Mouse (Mus musculus) kidney, embryonic 16.5 days (tissue): ENCODE measurements at regions not wholly inside any gene's neighbourhood (a gene's known extent, or its start where the extent isn't known, plus 50 kb on each side); places are given as distances from the start of the nearest gene placed in this dataset.

Source experiments
- ATAC-seq: fragments of 200-750 bp; cut with Nextera tagmentation; 2 replicates; pipeline ENCODE4 v1.8.0; 2017; ENCODE audit warnings: moderate TSS enrichment; ENCODE audit not compliant: low FRiP score, low TSS enrichment
- H3K27ac ChIP-seq: fragments of 300-500 bp; sonication (generic); 2 replicates; pipeline ENCODE4 v1.5.1; 2014; ENCODE audit warnings: low read length
- H3K27me3 ChIP-seq: fragments of 300-500 bp; sonication (generic); 2 replicates; pipeline ENCODE4 v1.6.1; 2014; ENCODE audit warnings: low read length, control low read depth, mixed read lengths; ENCODE audit not compliant: insufficient read depth
- H3K36me3 ChIP-seq: fragments of 300-500 bp; sonication (generic); 2 replicates; pipeline ENCODE4 v1.6.1; 2014; ENCODE audit warnings: low read length, control low read depth, mixed read lengths; ENCODE audit not compliant: insufficient read depth
- H3K4me1 ChIP-seq: fragments of 300-500 bp; sonication (generic); 2 replicates; pipeline ENCODE4 v1.6.1; 2014; ENCODE audit warnings: low read length, control low read depth, mixed read lengths; ENCODE audit not compliant: insufficient read depth
- H3K4me2 ChIP-seq: fragments of 300-500 bp; sonication (generic); replicated peaks from 2 replicates; pipeline ENCODE4 v1.6.1; 2014; ENCODE audit warnings: low read depth, low read length
- H3K4me3 ChIP-seq: fragments of 300-500 bp; sonication (generic); 2 replicates; pipeline ENCODE4 v1.5.1; 2014; ENCODE audit warnings: mild to moderate bottlenecking, low read length
- H3K9ac ChIP-seq: fragments of 300-500 bp; sonication (generic); replicated peaks from 2 replicates; pipeline ENCODE4 v1.6.1; 2014; ENCODE audit warnings: low read length
- H3K9me3 ChIP-seq: fragments of 300-500 bp; sonication (generic); 2 replicates; pipeline ENCODE4 v1.6.1; 2016; ENCODE audit warnings: low read length, control low read depth
- WGBS: fragments of 180-500 bp; shearing (Covaris S2); extraction: QIAGEN DNeasy Blood & Tissue Kit; methylation state at CpG from one replicate; pipeline ENCODE4 v1.1.7; 2014; 5-methylcytosine and 5-hydroxymethylcytosine counted together

- Histone ChIP-seq H3K4me2 (peak overlapping the region; percentile 38), H3K4me1 (peaks cover 18% of the 10 kb centered on the region), H3K36me3 (no peaks in the 10 kb centered on the region), H3K27ac (0 out of 2 replicates have a peak overlapping the region, but pooled peaks have one; percentile 13), H3K4me3 (peak overlapping the region; percentile 12; the same call in 1 of the 2 replicates), H3K9ac (no peak overlapping the region), H3K27me3 (no peaks in the 10 kb centered on the region), H3K9me3 (no peaks in the 10 kb centered on the region)
- no peak for ATAC-seq
- WGBS, result 18% methylated on average over 4 of the region's 4 CpGs
Observed at GRCm38 (mm10) chr4:45654804-45655155, 122.5 kb upstream of the Shb start.

- Histone ChIP-seq H3K9me3 (no peaks in the 10 kb centered on the region), H3K36me3 (no peaks in the 10 kb centered on the region), H3K27me3 (no peaks in the 10 kb centered on the region), H3K4me1 (peaks cover 18% of the 10 kb centered on the region), H3K4me2 (peak overlapping the region; percentile 38), H3K4me3 (peak overlapping the region; percentile 12; the same call in 1 of the 2 replicates), H3K9ac (no peak overlapping the region), H3K27ac (peak overlapping the region; percentile 13; the same call in 1 of the 2 replicates)
- 5% methylated on average over 14 of the region's 14 CpGs for WGBS
- peak; percentile 83 for ATAC-seq
Observed at GRCm38 (mm10) chr4:45654019-45654803, 121.9 kb upstream of the Shb start.

- no peak overlapping the region for H3K9ac ChIP-seq
- no peak overlapping the region for H3K27ac ChIP-seq
- no peak overlapping the region for H3K4me2 ChIP-seq
- no peak for ATAC-seq
- H3K4me3 ChIP-seq, result no peak overlapping the region
- H3K27me3 ChIP-seq, result no peaks in the 10 kb centered on the region
- 86% methylated on average over 9 of the region's 9 CpGs for WGBS
- H3K36me3 ChIP-seq, result no peaks in the 10 kb centered on the region
- H3K4me1 ChIP-seq, result 0 out of 2 replicates have a peak, but pooled peaks cover 5% of the 10 kb centered on the region
- no peaks in the 10 kb centered on the region for H3K9me3 ChIP-seq
Observed at GRCm38 (mm10) chr4:45648884-45649577, 116.8 kb upstream of the Shb start.

GRCm38 (mm10) chr4:45647514-45647913 lies 115.2 kb upstream of the Shb start:
- H3K9ac ChIP-seq, result no peak overlapping the region
- 64% methylated on average over 3 of the region's 3 CpGs for WGBS
- H3K27me3 ChIP-seq, result no peaks in the 10 kb centered on the region
- ATAC-seq, result no peak
- H3K4me2 ChIP-seq, result no peak overlapping the region
- H3K4me3 ChIP-seq, result no peak overlapping the region
- H3K4me1 ChIP-seq, result no peaks in the 10 kb centered on the region
- no peaks in the 10 kb centered on the region for H3K9me3 ChIP-seq
- no peaks in the 10 kb centered on the region for H3K36me3 ChIP-seq
- H3K27ac ChIP-seq, result no peak overlapping the region

GRCm38 (mm10) chr4:45642604-45643003 lies 110.3 kb upstream of the Shb start:
- peaks cover 22% of the 10 kb centered on the region; the same call in 1 of the 2 replicates for H3K4me1 ChIP-seq
- no peak overlapping the region for H3K4me2 ChIP-seq
- H3K36me3 ChIP-seq, result no peaks in the 10 kb centered on the region
- no peaks in the 10 kb centered on the region for H3K27me3 ChIP-seq
- 84% methylated on average over 10 of the region's 10 CpGs for WGBS
- no peaks in the 10 kb centered on the region for H3K9me3 ChIP-seq
- H3K9ac ChIP-seq, result no peak overlapping the region
- no peak overlapping the region for H3K4me3 ChIP-seq
- no peak for ATAC-seq
- H3K27ac ChIP-seq, result no peak overlapping the region

GRCm38 (mm10) chr4:45641272-45641671 lies 109.0 kb upstream of the Shb start:
- no peak overlapping the region for H3K9ac ChIP-seq
- H3K4me2 ChIP-seq, result no peak overlapping the region
- H3K4me3 ChIP-seq, result no peak overlapping the region
- peaks cover 22% of the 10 kb centered on the region; the same call in 1 of the 2 replicates for H3K4me1 ChIP-seq
- no peak overlapping the region for H3K27ac ChIP-seq
- peaks cover 5% of the 10 kb centered on the region for H3K9me3 ChIP-seq
- no peaks in the 10 kb centered on the region for H3K27me3 ChIP-seq
- 0 out of 2 replicates have a peak, but pooled peaks have one; percentile 28 for ATAC-seq
- 26% methylated on average over 5 of the region's 5 CpGs for WGBS
- H3K36me3 ChIP-seq, result no peaks in the 10 kb centered on the region

- H3K4me2 ChIP-seq, result no peak overlapping the region
- H3K9ac ChIP-seq, result no peak overlapping the region
- peaks cover 22% of the 10 kb centered on the region; the same call in 1 of the 2 replicates for H3K4me1 ChIP-seq
- H3K9me3 ChIP-seq, result peaks cover 7% of the 10 kb centered on the region
- WGBS, result 20% methylated on average over 11 of the region's 11 CpGs
- H3K4me3 ChIP-seq, result no peak overlapping the region
- no peaks in the 10 kb centered on the region for H3K27me3 ChIP-seq
- H3K27ac ChIP-seq, result no peak overlapping the region
- no peak for ATAC-seq
- no peaks in the 10 kb centered on the region for H3K36me3 ChIP-seq
Observed at GRCm38 (mm10) chr4:45640713-45641112, 108.4 kb upstream of the Shb start.

GRCm38 (mm10) chr4:45639397-45640034 lies 107.2 kb upstream of the Shb start:
- Histone ChIP-seq H3K27me3 (no peaks in the 10 kb centered on the region), H3K27ac (no peak overlapping the region), H3K4me1 (peaks cover 22% of the 10 kb centered on the region; the same call in 1 of the 2 replicates), H3K36me3 (no peaks in the 10 kb centered on the region), H3K4me2 (no peak overlapping the region), H3K9ac (no peak overlapping the region), H3K4me3 (no peak overlapping the region), H3K9me3 (peaks cover 7% of the 10 kb centered on the region)
- WGBS, result 35% methylated on average over 12 of the region's 12 CpGs
- ATAC-seq, result no peak

- ATAC-seq, result no peak
- no peak overlapping the region for H3K9ac ChIP-seq
- no peaks in the 10 kb centered on the region for H3K27me3 ChIP-seq
- no peak overlapping the region for H3K4me2 ChIP-seq
- 67% methylated on average over 8 of the region's 8 CpGs for WGBS
- no peaks in the 10 kb centered on the region for H3K36me3 ChIP-seq
- peaks cover 22% of the 10 kb centered on the region; the same call in 1 of the 2 replicates for H3K4me1 ChIP-seq
- H3K27ac ChIP-seq, result no peak overlapping the region
- peaks cover 7% of the 10 kb centered on the region for H3K9me3 ChIP-seq
- no peak overlapping the region for H3K4me3 ChIP-seq
Observed at GRCm38 (mm10) chr4:45638411-45638810, 106.1 kb upstream of the Shb start.
